Mouse (Mus musculus): ENCODE data around the gene Man2a1. TPM values are rescaled to one million over a fixed set of nuclear protein-coding genes. Genes with fewer than 3 reads are reported as not detected.

Gene Man2a1
- 109 and 133 TPM in 2 replicates for polyA plus RNA-seq (2011; ENCODE audit: insufficient read length, low read depth, missing spikeins)

DNA sequence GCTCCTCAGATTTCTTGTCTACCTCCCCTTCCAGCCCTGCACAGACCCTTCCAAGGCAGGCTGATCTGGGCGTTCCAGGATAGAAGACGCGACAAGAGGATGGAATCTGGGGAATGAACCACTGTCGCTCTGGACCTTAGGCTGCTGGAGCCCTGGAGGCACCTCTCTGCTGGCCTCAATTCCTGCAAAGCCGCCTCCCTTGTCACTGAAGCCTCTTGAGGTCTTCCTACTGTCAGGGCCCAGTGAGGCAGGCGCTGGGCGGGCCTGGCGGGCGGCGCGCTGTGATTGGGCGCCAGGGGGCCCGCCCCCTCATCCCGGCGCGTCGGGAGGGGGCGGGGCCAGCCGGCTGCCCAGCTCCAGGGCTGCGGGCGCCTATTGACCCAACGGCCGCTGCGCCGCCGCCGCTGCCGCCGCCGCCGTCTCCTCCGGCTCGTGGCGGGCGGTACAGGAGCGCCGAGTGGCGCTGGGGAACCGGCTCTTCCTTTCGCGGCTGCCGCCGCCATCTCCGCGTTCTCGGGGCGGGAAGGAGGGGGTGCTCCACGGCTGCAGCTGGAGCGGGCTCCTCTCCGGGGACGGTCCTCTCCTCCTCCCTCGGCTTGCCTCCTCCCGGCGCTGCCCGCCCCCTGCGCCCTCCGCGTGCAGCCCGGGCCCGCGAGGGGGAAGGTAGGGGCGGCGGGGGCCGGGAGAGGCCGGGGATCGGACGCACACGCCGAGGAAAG lies at the start of gene Man2a1:
TSS of gene Man2a1 (plus strand) at position 365 of the 719 bp plus-strand sequence.
- peak within 1 kb of the TSS; percentile 66 for H3K4me3 ChIP-seq (ENCODE audit: insufficient read depth, low read length)
- peaks cover 2% of the 10 kb centered on the region for H3K4me1 ChIP-seq (ENCODE audit: control insufficient read depth, insufficient read depth, low read length)
- peak within 1 kb of the TSS; percentile 84 for H3K27ac ChIP-seq (ENCODE audit: insufficient read depth, low read length)
- TF ChIP-seq POLR2A (IDR thresholded peaks at IDR 0.05; ENCODE audit: low read depth, low read length) (peak; percentile 92), CTCF (IDR thresholded peaks at IDR 0.05; ENCODE audit: borderline replicate concordance, insufficient read depth, low read length) (no peak)

DNA sequence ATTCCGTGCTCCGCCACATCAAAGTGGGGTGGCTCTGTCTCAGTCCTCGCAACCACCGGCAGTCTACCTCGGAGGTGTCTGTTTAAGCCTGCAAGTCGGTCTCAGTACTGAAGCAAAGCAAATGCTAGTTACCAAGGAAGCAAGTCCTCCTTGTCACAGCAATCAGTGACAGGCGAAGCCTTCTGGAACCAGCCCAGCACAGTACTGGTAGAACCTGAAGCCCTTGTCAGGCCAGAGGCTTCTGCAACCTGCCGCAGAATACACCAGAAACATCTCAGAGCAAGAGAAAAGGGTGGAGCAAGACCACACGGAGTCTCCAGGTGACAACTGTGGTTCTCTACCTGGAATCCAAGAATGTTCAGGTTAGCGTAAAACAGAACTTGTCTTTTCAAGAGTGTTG lies 47.2 kb upstream of the Man2a1 start:
- TF ChIP-seq POLR2A (IDR thresholded peaks at IDR 0.05; ENCODE audit: low read depth, low read length): no peak
- TF ChIP-seq CTCF (IDR thresholded peaks at IDR 0.05; ENCODE audit: borderline replicate concordance, insufficient read depth, low read length): no peak
- no peaks in the 10 kb centered on the region for H3K4me1 ChIP-seq (ENCODE audit: control insufficient read depth, insufficient read depth, low read length)
- no peak overlapping the region for H3K4me3 ChIP-seq (ENCODE audit: insufficient read depth, low read length)
- no peak overlapping the region for H3K27ac ChIP-seq (ENCODE audit: insufficient read depth, low read length)

DNA sequence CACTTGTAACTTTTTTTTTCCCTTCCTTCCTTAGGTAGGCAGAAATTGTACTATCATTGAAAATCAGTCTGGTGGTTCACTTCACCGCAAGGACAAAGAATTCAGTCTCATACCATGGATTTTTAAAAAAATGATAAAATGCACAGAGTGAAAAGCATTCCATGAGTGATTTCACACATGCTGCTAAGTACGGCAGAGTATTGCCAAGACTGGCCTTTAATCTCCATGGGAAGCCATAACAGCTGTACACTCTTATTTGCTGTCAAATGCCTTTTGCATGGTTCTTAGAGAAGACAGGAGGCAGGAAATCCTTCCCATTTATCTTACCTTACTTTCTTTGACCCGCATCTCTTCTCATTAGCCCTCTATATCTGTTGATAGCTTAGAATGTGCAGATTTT lies 45.6 kb upstream of the Man2a1 start:
- TF ChIP-seq CTCF (IDR thresholded peaks at IDR 0.05; ENCODE audit: borderline replicate concordance, insufficient read depth, low read length) (no peak), POLR2A (IDR thresholded peaks at IDR 0.05; ENCODE audit: low read depth, low read length) (no peak)
- H3K4me1 ChIP-seq (ENCODE audit: control insufficient read depth, insufficient read depth, low read length): 0 out of 2 replicates have a peak, but pooled peaks cover 3% of the 10 kb centered on the region

GRCm38 (mm10) chr17:64556661-64557445 lies 43.7 kb upstream of the Man2a1 start:
- TF ChIP-seq POLR2A (IDR thresholded peaks at IDR 0.05; ENCODE audit: low read depth, low read length) (no peak), CTCF (IDR thresholded peaks at IDR 0.05; ENCODE audit: borderline replicate concordance, insufficient read depth, low read length) (no peak)
- 0 out of 2 replicates have a peak, but pooled peaks cover 3% of the 10 kb centered on the region for H3K4me1 ChIP-seq (ENCODE audit: control insufficient read depth, insufficient read depth, low read length)
- H3K4me3 ChIP-seq (ENCODE audit: insufficient read depth, low read length): no peak overlapping the region
- H3K27ac ChIP-seq (ENCODE audit: insufficient read depth, low read length): no peak overlapping the region

More for the DNA sequence above, 45.6 kb upstream of the Man2a1 start:
- Histone ChIP-seq H3K4me3 (ENCODE audit: insufficient read depth, low read length) (no peak overlapping the region), H3K27ac (ENCODE audit: insufficient read depth, low read length) (no peak overlapping the region)

GRCm38 (mm10) chr17:64558994-64559540 lies 41.5 kb upstream of the Man2a1 start:
- no peak overlapping the region for H3K27ac ChIP-seq (ENCODE audit: insufficient read depth, low read length)
- TF ChIP-seq CTCF (IDR thresholded peaks at IDR 0.05; ENCODE audit: borderline replicate concordance, insufficient read depth, low read length): no peak
- TF ChIP-seq POLR2A (IDR thresholded peaks at IDR 0.05; ENCODE audit: low read depth, low read length): no peak

DNA sequence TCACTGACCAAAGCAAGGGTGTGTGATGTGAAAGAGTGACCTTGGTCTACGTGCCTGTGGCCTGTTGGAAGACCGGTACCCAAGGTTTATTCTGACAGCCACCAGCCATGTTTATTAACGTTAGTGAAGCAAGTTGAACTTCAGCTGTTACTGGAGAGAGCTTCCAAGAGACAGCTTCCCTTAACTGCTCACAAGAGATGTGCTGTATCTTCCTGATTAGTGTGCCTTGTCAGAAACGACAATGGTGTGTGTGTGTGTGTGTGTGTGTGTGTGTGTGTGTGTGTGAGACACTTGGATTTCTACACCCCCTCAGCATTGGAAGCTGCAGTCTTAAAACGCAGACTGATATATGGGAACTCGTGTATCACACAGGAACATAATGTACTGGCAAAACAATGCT lies 34.1 kb upstream of the Man2a1 start:
- Histone ChIP-seq H3K4me3 (ENCODE audit: insufficient read depth, low read length) (no peak overlapping the region), H3K27ac (ENCODE audit: insufficient read depth, low read length) (no peak overlapping the region), H3K4me1 (ENCODE audit: control insufficient read depth, insufficient read depth, low read length) (no peaks in the 10 kb centered on the region)
- TF ChIP-seq POLR2A (IDR thresholded peaks at IDR 0.05; ENCODE audit: low read depth, low read length) (no peak), CTCF (IDR thresholded peaks at IDR 0.05; ENCODE audit: borderline replicate concordance, insufficient read depth, low read length) (no peak)

More at GRCm38 (mm10) chr17:64558994-64559540, 41.5 kb upstream of the Man2a1 start:
- 0 out of 2 replicates have a peak, but pooled peaks cover 3% of the 10 kb centered on the region for H3K4me1 ChIP-seq (ENCODE audit: control insufficient read depth, insufficient read depth, low read length)
- no peak overlapping the region for H3K4me3 ChIP-seq (ENCODE audit: insufficient read depth, low read length)

GRCm38 (mm10) chr17:64567546-64567945 lies 33.0 kb upstream of the Man2a1 start:
- Histone ChIP-seq H3K4me3 (ENCODE audit: insufficient read depth, low read length) (no peak overlapping the region), H3K4me1 (ENCODE audit: control insufficient read depth, insufficient read depth, low read length) (no peaks in the 10 kb centered on the region), H3K27ac (ENCODE audit: insufficient read depth, low read length) (no peak overlapping the region)
- no peak for TF ChIP-seq CTCF (IDR thresholded peaks at IDR 0.05; ENCODE audit: borderline replicate concordance, insufficient read depth, low read length)

GRCm38 (mm10) chr17:64573981-64574380 lies 26.6 kb upstream of the Man2a1 start:
- no peak for TF ChIP-seq POLR2A (IDR thresholded peaks at IDR 0.05; ENCODE audit: low read depth, low read length)
- TF ChIP-seq CTCF (IDR thresholded peaks at IDR 0.05; ENCODE audit: borderline replicate concordance, insufficient read depth, low read length): no peak
- Histone ChIP-seq H3K27ac (ENCODE audit: insufficient read depth, low read length) (no peak overlapping the region), H3K4me3 (ENCODE audit: insufficient read depth, low read length) (no peak overlapping the region), H3K4me1 (ENCODE audit: control insufficient read depth, insufficient read depth, low read length) (no peaks in the 10 kb centered on the region)

GRCm38 (mm10) chr17:64575240-64575639 lies 25.3 kb upstream of the Man2a1 start:
- TF ChIP-seq CTCF (IDR thresholded peaks at IDR 0.05; ENCODE audit: borderline replicate concordance, insufficient read depth, low read length): no peak
- TF ChIP-seq POLR2A (IDR thresholded peaks at IDR 0.05; ENCODE audit: low read depth, low read length): no peak
- Histone ChIP-seq H3K27ac (ENCODE audit: insufficient read depth, low read length) (no peak overlapping the region), H3K4me1 (ENCODE audit: control insufficient read depth, insufficient read depth, low read length) (no peaks in the 10 kb centered on the region), H3K4me3 (ENCODE audit: insufficient read depth, low read length) (no peak overlapping the region)

Data from embryonic fibroblast, embryonic 13.5 days (primary cell).